Mouse (Mus musculus): ENCODE measurements around the gene OR5BS1P. TPM values are rescaled to one million over a fixed set of nuclear protein-coding genes. Genes with fewer than 3 reads are reported as not detected.

The OR5BS1P gene
- polyA plus RNA-seq, 1 experiment from 2014 or later: not detected

DNA sequence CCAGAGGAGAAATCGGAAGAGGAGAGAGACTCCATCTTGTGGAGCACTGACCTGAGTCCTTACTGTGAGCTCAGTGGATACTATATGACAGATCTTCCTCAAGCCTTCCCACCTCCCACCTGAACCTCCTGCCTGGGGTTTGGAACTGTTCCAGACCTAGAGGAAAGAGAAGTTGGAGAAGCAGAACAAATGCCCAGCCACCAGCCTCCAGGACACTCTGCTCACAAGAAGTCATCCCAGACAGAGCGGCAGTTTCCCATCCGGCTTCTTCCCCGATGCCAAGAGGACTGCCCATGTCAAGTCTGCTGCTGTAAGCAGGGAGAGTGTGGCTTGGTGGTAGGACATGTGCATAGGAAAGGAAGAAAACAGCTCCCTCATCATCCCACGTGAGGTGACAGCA, 6.6 kb downstream of the OR5BS1P start:
- H3K27ac ChIP-seq (replicated peaks): no peak overlapping the region
- H3K4me3 ChIP-seq: no peak overlapping the region
- no peak overlapping the region for H3K4me2 ChIP-seq
- no peak for ATAC-seq (ENCODE audit: extremely low read depth, insufficient number of reproducible peaks, low FRiP score, low TSS enrichment)
- no peaks in the 10 kb centered on the region for H3K36me3 ChIP-seq
- WGBS: 70% methylated on average over 5 of the region's 5 CpGs
- H3K9me3 ChIP-seq: no peaks in the 10 kb centered on the region
- H3K4me1 ChIP-seq: no peaks in the 10 kb centered on the region
- no peak overlapping the region for H3K9ac ChIP-seq
- H3K27me3 ChIP-seq (replicated peaks): peaks cover 9% of the 10 kb centered on the region

DNA sequence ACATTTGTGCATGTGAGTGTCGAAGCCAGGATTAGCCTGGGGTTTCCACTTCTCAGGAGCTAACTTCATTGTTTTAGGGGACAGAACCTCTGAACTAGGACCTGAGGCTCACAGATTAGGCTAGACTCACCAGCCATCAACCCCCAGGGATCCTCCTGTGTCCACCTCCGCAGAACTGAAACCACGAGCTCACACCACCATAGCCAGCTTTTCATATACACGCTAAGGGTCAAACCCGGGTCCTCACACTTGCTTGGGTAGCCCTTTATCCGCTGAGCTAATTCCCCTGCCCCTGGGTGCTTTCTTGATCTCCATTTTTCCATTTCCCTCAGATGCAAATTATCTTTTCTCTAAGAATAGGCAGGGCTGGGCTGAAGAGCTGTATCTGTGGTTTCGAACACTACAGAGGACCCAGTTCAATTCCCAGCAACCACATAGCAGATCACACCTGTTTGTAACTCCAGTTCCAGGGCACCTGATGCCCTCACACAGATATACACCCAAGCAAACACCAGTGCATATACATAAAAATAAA, 9.9 kb downstream of the OR5BS1P start:
- Histone ChIP-seq H3K4me2 (no peak overlapping the region), H3K27ac (replicated peaks) (no peak overlapping the region), H3K9me3 (no peaks in the 10 kb centered on the region), H3K36me3 (no peaks in the 10 kb centered on the region), H3K9ac (no peak overlapping the region), H3K27me3 (replicated peaks) (no peaks in the 10 kb centered on the region), H3K4me1 (no peaks in the 10 kb centered on the region), H3K4me3 (no peak overlapping the region)
- no peak for ATAC-seq (ENCODE audit: extremely low read depth, insufficient number of reproducible peaks, low FRiP score, low TSS enrichment)
- 58% methylated on average over 7 of the region's 7 CpGs for WGBS

GRCm38 (mm10) chr15:98482701-98483100, 13.0 kb downstream of the OR5BS1P start, which contains the start of gene Lalba:
TSS of gene Lalba (minus strand) at chr15:98482721.
- no peak for ATAC-seq (ENCODE audit: extremely low read depth, insufficient number of reproducible peaks, low FRiP score, low TSS enrichment)
- Histone ChIP-seq H3K4me2 (no peak within 1 kb of the TSS), H3K36me3 (no peaks in the 10 kb centered on the region), H3K4me1 (no peaks in the 10 kb centered on the region), H3K9me3 (no peaks in the 10 kb centered on the region), H3K27me3 (replicated peaks) (no peaks in the 10 kb centered on the region), H3K4me3 (no peak within 1 kb of the TSS), H3K9ac (no peak within 1 kb of the TSS), H3K27ac (replicated peaks) (no peak within 1 kb of the TSS)
- 53% methylated on average over 3 of the region's 3 CpGs for WGBS

- Histone ChIP-seq H3K4me1 (no peaks in the 10 kb centered on the region), H3K9me3 (no peaks in the 10 kb centered on the region), H3K27ac (replicated peaks) (no peak overlapping the region), H3K27me3 (replicated peaks) (no peaks in the 10 kb centered on the region), H3K4me2 (no peak overlapping the region), H3K36me3 (no peaks in the 10 kb centered on the region), H3K4me3 (no peak overlapping the region), H3K9ac (no peak overlapping the region)
- no peak for ATAC-seq (ENCODE audit: extremely low read depth, insufficient number of reproducible peaks, low FRiP score, low TSS enrichment)
- WGBS: 66% methylated on average over 18 of the region's 18 CpGs
Observed at GRCm38 (mm10) chr15:98483907-98484886, 14.5 kb downstream of the OR5BS1P start.

- H3K4me3 ChIP-seq: no peak overlapping the region
- no peaks in the 10 kb centered on the region for H3K36me3 ChIP-seq
- H3K27me3 ChIP-seq (replicated peaks): no peaks in the 10 kb centered on the region
- H3K4me1 ChIP-seq: no peaks in the 10 kb centered on the region
- no peaks in the 10 kb centered on the region for H3K9me3 ChIP-seq
- no peak for ATAC-seq (ENCODE audit: extremely low read depth, insufficient number of reproducible peaks, low FRiP score, low TSS enrichment)
- no peak overlapping the region for H3K9ac ChIP-seq
- H3K27ac ChIP-seq (replicated peaks): no peak overlapping the region
- H3K4me2 ChIP-seq: no peak overlapping the region
- WGBS: 87% methylated on average over 8 of the region's 8 CpGs
Observed at GRCm38 (mm10) chr15:98486433-98487021, 16.8 kb downstream of the OR5BS1P start.

DNA sequence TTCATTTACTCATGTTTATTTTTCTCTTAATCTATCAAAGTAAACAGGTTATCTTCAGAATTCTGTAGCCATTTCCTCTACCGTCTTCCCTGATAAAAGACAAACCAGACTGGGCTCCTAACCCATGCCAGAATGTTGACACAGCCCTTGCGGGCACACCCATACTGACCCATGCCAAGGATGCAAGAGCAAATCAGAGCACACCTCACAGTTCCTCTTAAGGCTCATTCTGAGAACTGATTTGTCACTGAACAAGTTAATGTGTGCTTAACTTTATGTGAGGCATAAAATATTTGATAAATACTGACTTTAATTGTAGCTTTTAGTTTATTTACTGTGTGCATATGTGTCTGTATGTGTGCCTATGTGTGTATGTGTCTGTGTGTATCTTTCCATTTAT, 21.6 kb downstream of the OR5BS1P start:
- Histone ChIP-seq H3K9me3 (no peaks in the 10 kb centered on the region), H3K4me2 (no peak overlapping the region), H3K4me1 (no peaks in the 10 kb centered on the region), H3K9ac (no peak overlapping the region), H3K36me3 (no peaks in the 10 kb centered on the region), H3K4me3 (no peak overlapping the region), H3K27ac (replicated peaks) (no peak overlapping the region), H3K27me3 (replicated peaks) (no peaks in the 10 kb centered on the region)
- WGBS: 47% methylated on average over 2 of the region's 2 CpGs
- no peak for ATAC-seq (ENCODE audit: extremely low read depth, insufficient number of reproducible peaks, low FRiP score, low TSS enrichment)

- 38% methylated on average over 4 of the region's 4 CpGs for WGBS
- Histone ChIP-seq H3K9me3 (no peaks in the 10 kb centered on the region), H3K27me3 (replicated peaks) (no peaks in the 10 kb centered on the region), H3K4me3 (no peak within 1 kb of the TSS), H3K9ac (no peak within 1 kb of the TSS), H3K4me1 (no peaks in the 10 kb centered on the region), H3K27ac (replicated peaks) (no peak within 1 kb of the TSS), H3K4me2 (no peak within 1 kb of the TSS), H3K36me3 (no peaks in the 10 kb centered on the region)
- ATAC-seq (ENCODE audit: extremely low read depth, insufficient number of reproducible peaks, low FRiP score, low TSS enrichment): no peak
Observed at GRCm38 (mm10) chr15:98492102-98492501, 22.4 kb downstream of the OR5BS1P start, which contains the start of gene Olfr279. TSS of gene Olfr279 (plus strand) at chr15:98492402.

DNA sequence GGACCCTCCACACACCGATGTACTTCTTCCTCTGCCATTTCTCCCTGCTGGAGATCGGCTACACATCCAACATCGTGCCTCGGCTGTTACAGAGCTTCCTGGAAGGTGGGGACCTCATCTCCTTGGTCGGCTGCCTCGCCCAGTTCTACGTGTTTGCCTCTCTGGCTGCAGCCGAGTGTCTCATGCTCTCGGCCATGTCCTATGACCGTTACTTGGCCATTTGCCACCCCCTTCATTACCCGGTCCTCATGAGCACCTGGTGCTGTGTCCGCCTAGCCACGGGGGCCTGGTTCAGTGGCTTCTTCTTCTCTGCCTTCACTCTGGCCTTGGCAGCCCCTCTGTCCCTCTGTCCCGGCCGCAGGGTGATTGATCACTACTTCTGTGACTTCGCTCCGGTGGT, 27.9 kb downstream of the OR5BS1P start:
- Histone ChIP-seq H3K27me3 (replicated peaks) (peaks cover 4% of the 10 kb centered on the region; the same call in 1 of the 2 replicates), H3K4me3 (no peak overlapping the region), H3K27ac (replicated peaks) (no peak overlapping the region), H3K9me3 (no peaks in the 10 kb centered on the region), H3K4me1 (no peaks in the 10 kb centered on the region), H3K4me2 (no peak overlapping the region), H3K9ac (no peak overlapping the region), H3K36me3 (no peaks in the 10 kb centered on the region)
- no peak for ATAC-seq (ENCODE audit: extremely low read depth, insufficient number of reproducible peaks, low FRiP score, low TSS enrichment)
- WGBS: 74% methylated on average over 17 of the region's 17 CpGs

DNA sequence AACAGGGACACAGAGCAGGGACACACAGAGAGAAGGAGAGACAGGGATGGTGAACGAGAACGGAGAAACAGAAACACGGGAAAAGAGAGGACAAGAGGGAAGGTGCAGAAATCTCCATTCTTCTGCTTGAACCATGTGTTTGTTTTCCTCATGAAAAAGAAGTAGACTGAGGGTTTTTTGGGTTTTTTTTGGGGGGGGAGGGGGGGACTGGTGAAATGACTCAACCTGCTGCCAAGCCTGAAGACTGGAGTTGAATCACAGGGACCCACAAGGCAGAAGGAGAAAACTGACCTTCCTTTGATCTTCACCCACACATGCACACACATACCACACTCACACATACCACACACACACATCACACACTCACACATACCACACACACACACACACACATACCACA, 33.6 kb downstream of the OR5BS1P start:
- no peak overlapping the region for H3K9ac ChIP-seq
- peaks cover 15% of the 10 kb centered on the region; the same call in 1 of the 2 replicates for H3K27me3 ChIP-seq (replicated peaks)
- H3K36me3 ChIP-seq: no peaks in the 10 kb centered on the region
- H3K27ac ChIP-seq (replicated peaks): no peak overlapping the region
- no peaks in the 10 kb centered on the region for H3K9me3 ChIP-seq
- H3K4me1 ChIP-seq: 0 out of 2 replicates have a peak, but pooled peaks cover 3% of the 10 kb centered on the region
- 77% methylated on average over 3 of the region's 3 CpGs for WGBS
- no peak overlapping the region for H3K4me3 ChIP-seq
- no peak for ATAC-seq (ENCODE audit: extremely low read depth, insufficient number of reproducible peaks, low FRiP score, low TSS enrichment)
- no peak overlapping the region for H3K4me2 ChIP-seq

GRCm38 (mm10) chr15:98504514-98504913, 34.8 kb downstream of the OR5BS1P start:
- no peak for ATAC-seq (ENCODE audit: extremely low read depth, insufficient number of reproducible peaks, low FRiP score, low TSS enrichment)
- Histone ChIP-seq H3K9me3 (no peaks in the 10 kb centered on the region), H3K9ac (no peak overlapping the region), H3K36me3 (no peaks in the 10 kb centered on the region), H3K4me3 (no peak overlapping the region), H3K4me1 (0 out of 2 replicates have a peak, but pooled peaks cover 3% of the 10 kb centered on the region), H3K27me3 (replicated peaks) (peaks cover 15% of the 10 kb centered on the region; the same call in 1 of the 2 replicates), H3K4me2 (no peak overlapping the region), H3K27ac (replicated peaks) (no peak overlapping the region)
- WGBS: 10% methylated on average over 18 of the region's 18 CpGs

DNA sequence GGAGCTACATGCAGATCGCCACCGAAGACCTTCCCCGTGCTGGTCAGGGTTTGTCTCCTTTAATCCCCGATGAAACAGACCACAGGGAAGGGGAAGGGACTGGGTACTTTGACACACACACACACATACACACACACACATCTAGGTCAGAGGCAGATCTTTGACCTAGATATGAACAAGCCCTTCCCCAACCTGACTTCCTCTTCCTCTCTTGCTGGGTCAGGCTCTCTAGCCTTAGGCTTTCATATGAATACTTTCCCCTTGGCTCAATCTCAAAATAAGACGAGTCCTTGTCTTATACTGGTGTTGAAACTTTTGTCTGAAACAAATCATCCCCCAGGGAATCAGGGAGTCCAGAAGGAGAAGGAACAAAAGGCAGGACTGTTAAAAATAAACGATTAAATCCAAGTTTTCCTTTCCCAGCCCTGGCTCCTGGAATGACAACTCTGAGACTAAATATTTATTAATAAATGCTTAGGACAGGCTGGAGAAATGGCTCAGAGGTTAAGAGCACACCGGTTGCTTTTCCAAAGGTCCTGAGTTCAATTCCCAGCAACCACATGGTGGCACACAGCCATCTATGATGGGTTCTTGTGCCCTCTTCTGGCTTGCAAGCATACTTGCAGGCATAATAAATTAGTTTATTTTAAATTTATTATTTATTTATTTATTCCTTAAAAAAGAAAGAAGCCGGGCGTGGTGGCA, 36.7 kb downstream of the OR5BS1P start:
- H3K36me3 ChIP-seq: no peaks in the 10 kb centered on the region
- H3K27me3 ChIP-seq (replicated peaks): peaks cover 11% of the 10 kb centered on the region; the same call in 1 of the 2 replicates
- no peak overlapping the region for H3K27ac ChIP-seq (replicated peaks)
- no peak overlapping the region for H3K4me3 ChIP-seq
- peaks cover 13% of the 10 kb centered on the region for H3K4me1 ChIP-seq
- H3K9me3 ChIP-seq: no peaks in the 10 kb centered on the region
- no peak overlapping the region for H3K4me2 ChIP-seq
- no peak overlapping the region for H3K9ac ChIP-seq
- WGBS: 64% methylated on average over 9 of the region's 9 CpGs
- no peak for ATAC-seq (ENCODE audit: extremely low read depth, insufficient number of reproducible peaks, low FRiP score, low TSS enrichment)
